Mouse (Mus musculus): ENCODE measurements around the gene Xpo4.

Xpo4 gene

DNA sequence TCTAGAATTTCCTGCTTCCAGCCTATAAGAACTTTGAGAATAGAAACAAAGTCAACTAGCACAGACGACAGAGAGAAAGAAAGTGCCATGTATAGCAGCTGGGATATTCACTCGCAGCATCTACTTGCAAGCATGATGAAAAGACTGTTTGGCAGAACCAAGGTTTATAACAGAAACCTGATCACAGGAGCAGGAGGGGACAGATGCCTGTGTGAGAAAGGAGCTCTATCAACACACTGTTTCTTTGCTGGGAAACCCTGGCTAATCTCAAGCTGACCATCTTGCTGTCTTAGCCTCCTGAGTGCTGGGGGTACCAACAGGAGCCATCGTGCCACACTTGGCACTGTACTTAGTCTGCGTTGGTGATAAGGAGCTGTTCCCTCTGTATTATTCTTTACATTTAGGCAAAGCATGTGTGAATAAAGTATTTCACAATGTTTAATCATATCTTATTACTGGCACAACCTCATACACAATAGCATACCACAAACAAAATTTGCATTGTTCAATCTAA is 55.4 kb downstream of the Xpo4 start:
- DNase-seq (ENCODE audit: low spot score in 2 of 2), result no peak

GRCm38 (mm10) chr14:57607500-57607899 is 57.7 kb downstream of the Xpo4 start:
- no peak for DNase-seq (ENCODE audit: low spot score in 2 of 2)

- DNase-seq (ENCODE audit: low spot score in 2 of 2), result no peak
These were observed 58.4 kb downstream of the Xpo4 start for GRCm38 (mm10) chr14:57606663-57607365.

- DNase-seq (ENCODE audit: low spot score in 2 of 2), result no peak
These were observed 72.0 kb downstream of the Xpo4 start for GRCm38 (mm10) chr14:57593279-57593678.

- no peak for DNase-seq (ENCODE audit: low spot score in 2 of 2)
These were observed 73.4 kb downstream of the Xpo4 start for GRCm38 (mm10) chr14:57591830-57592229.

DNA sequence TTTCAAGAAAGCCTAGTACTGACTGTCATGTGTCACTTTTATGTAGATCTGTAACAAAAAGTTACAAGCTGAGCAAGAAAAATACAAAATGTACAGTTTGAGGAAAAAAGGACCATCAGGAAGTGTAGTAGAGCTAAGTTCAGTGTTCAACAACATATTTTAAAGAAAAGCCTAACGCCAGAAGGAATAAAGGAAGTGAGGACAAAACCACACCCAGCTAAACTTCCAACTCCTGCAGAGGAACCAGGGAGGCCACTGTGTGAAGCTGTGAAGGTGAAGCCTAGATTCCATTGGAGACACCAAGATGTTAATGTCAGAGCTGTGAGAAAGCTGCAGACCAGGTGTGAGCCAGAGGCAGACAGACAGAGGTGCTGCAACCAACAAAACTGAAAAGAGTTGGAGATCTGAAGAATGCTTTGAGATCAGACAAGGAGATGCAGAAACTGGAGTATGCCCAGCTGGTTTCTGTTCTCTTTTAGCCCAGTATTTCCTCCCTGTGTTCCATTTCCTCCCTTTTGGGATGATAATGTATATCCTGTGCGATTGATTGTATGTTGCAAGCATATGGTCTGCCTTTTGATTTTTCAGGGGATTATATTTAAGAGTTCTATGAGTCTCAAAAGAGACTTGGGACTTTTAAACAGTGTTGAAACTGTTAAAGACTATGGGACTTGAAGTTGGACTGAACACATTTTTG is 88.7 kb downstream of the Xpo4 start:
- no peak for DNase-seq (ENCODE audit: low spot score in 2 of 2)

- no peak for DNase-seq (ENCODE audit: low spot score in 2 of 2)
These were observed 90.2 kb downstream of the Xpo4 start for GRCm38 (mm10) chr14:57574792-57575587.

DNA sequence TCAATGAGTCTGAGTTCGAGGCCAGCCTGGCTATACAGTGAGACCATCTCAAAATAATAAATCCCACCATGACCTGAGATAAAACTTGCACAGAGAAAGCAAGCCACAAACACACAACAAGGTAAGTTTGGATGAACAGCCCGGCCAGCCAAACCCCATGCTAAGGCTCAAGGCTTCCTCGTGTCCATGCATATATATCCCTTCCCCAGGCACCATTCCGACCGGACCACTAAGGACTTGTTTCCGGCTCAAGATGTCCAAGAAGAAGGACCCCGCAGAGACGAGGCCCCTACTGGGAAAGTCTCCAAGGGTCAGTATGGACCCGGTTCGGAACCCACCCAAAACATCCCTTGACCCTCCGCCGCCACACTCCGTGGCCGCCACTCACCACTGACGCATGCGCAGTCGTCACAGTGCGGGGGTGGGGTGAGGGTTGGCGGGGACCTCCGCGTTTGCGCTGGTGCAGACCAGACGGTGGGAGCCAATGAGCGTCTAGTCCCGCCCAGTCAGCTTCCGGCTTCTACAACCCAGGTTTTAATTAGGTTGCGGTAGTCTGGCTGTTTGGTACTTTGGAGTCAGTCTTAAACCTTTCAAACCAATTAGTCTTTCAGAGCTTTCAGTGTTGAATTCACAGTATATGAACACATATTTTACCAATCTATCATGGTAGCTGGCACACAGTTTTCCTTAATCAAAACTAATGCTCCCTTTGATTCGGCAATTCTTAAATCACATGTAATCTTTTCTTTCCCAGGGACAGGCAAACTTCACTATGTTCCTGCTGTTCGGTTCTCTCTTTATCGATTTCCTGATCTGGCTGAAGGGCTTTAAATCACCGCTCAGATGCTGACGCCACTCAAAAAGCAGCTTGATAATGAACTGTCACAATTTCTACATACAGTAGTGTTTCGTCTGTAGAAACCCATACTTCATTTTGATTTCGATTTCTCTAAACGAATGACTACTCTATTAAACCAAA is 93.8 kb downstream of the Xpo4 start, which contains the start of gene Eef1akmt1:
Gene Eef1akmt1 (minus strand): TSS at position 458 of the 979 bp plus-strand sequence.
- DNase-seq (ENCODE audit: low spot score in 2 of 2), result peak; percentile 94

DNA sequence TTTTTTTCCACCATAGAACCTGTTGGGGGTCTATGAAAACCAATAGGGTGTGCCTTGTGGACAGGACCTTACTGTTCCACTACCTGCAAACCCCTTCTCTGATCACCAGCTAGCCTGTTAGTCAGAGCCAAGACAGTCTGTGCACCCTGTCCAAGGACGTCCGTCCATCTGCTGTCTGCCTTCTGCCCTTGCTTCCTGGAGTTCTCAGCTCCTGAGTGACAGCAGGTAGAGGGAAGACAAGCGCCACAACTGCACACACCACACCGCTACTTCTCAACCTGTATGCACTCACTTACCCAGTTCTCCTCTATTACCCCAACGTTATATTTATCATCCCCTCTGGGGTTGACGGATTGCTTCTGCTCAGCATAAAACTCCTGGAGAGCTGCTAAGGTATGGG is 99.6 kb downstream of the Xpo4 start:
- no peak for DNase-seq (ENCODE audit: low spot score in 2 of 2)

DNA sequence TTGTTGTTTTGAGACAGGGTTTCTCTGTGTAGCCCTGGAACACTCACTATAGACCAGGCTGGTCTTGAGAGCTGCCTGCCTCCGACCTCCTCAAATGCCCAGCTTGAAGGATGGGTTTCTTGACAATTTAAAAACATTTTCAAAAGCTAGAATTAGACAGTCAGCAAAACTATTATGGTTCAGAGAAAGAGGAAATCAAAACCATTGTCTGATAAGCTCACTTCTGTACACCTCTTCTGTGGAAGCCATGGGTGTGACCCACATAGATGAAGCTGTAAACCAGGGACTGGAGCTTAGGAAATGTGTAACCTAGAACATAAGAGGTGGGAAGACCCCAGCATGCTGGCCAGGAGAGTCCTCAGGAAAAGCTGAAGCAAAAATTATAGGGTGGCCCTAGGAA is 108.3 kb downstream of the Xpo4 start:
- DNase-seq (ENCODE audit: low spot score in 2 of 2), result no peak

- DNase-seq (ENCODE audit: low spot score in 2 of 2), result no peak
These were observed 109.7 kb downstream of the Xpo4 start for GRCm38 (mm10) chr14:57555471-57556070.

GRCm38 (mm10) chr14:57554434-57554833 is 110.8 kb downstream of the Xpo4 start:
- DNase-seq (ENCODE audit: low spot score in 2 of 2), result no peak

GRCm38 (mm10) chr14:57552945-57553344 is 112.3 kb downstream of the Xpo4 start:
- DNase-seq (ENCODE audit: low spot score in 2 of 2), result no peak

- DNase-seq (ENCODE audit: low spot score in 2 of 2), result no peak
These were observed 118.2 kb downstream of the Xpo4 start for GRCm38 (mm10) chr14:57547062-57547461.

- DNase-seq (ENCODE audit: low spot score in 2 of 2), result no peak
These were observed 118.6 kb downstream of the Xpo4 start for GRCm38 (mm10) chr14:57546557-57547021.

- DNase-seq (ENCODE audit: low spot score in 2 of 2), result no peak
These were observed 119.1 kb downstream of the Xpo4 start for GRCm38 (mm10) chr14:57546131-57546530.

- DNase-seq (ENCODE audit: low spot score in 2 of 2), result no peak
These were observed 119.7 kb downstream of the Xpo4 start for GRCm38 (mm10) chr14:57545526-57545925.

DNA sequence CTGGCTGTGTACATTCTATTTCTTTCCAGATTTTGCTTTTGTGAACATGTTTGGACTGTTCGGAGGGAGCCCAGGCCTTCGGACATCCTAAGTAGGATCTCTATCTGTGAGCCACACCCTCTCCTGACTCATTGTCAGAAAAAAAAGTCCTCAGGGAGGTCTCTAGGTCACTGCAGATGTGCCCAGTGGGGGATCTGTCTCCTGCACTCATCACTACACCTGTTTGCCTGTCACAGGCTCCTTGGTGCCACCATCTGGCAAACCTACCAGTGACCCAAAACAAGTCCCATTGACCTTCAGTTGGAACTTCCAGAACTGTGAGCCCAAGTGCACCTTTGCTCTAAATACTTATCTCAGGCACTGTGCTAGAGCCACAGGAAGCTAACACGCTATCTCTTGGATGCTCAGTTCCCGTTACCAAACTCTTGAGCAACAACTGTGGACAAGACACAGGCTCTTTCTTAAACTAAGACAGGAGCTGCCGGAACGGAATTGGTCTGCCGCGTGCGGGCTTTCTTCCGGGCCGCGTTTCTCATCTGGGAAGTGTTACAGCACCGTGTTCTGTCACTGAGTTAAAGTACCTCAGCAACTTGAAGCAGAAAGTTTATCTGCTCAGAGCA is 121.7 kb downstream of the Xpo4 start:
- no peak for DNase-seq (ENCODE audit: low spot score in 2 of 2)

GRCm38 (mm10) chr14:57542231-57542630 is 123.0 kb downstream of the Xpo4 start:
- DNase-seq (ENCODE audit: low spot score in 2 of 2), result no peak

DNA sequence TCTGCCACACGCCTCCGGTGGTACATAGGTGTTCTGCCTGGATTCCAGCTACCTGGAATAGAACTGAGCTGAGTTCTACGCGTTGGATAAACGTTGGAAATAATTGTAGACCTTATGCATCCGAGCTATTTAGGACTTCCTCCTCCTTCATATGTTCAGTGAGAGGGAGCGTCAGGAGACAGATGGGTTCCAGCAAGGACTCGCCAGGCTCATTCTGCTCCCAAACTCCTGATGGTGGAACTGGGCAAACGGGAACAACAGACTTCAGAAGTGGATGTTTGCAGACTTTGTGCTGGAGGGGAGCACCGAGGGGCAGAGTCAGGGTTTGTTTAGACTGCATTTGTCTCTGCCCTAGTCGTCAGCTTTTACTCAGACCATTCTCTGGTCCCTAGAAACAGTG is 124.5 kb downstream of the Xpo4 start:
- no peak for DNase-seq (ENCODE audit: low spot score in 2 of 2)
